Mouse (Mus musculus): ENCODE data around the gene Gramd1b.

Gramd1b gene

GRCm38 (mm10) chr9:40531027-40531621 is at the start of gene Gramd1b:
Gramd1b (minus strand) TSS chr9:40531383.
- no peak for DNase-seq (ENCODE audit: low read depth)

- DNase-seq (ENCODE audit: low read depth) = no peak
Measured at GRCm38 (mm10) chr9:40578726-40579625, 47.8 kb upstream of the Gramd1b start.

GRCm38 (mm10) chr9:40577132-40577531 is 45.9 kb upstream of the Gramd1b start:
- DNase-seq (ENCODE audit: low read depth) = no peak

GRCm38 (mm10) chr9:40575053-40575985 is 44.1 kb upstream of the Gramd1b start:
- DNase-seq (ENCODE audit: low read depth) = no peak

GRCm38 (mm10) chr9:40571280-40571679 is 40.1 kb upstream of the Gramd1b start:
- DNase-seq (ENCODE audit: low read depth) = no peak

- DNase-seq (ENCODE audit: low read depth) = no peak
Measured at GRCm38 (mm10) chr9:40568070-40568469, 36.9 kb upstream of the Gramd1b start.

GRCm38 (mm10) chr9:40563750-40564149 is 32.6 kb upstream of the Gramd1b start:
- no peak for DNase-seq (ENCODE audit: low read depth)

GRCm38 (mm10) chr9:40559646-40560045 is 28.5 kb upstream of the Gramd1b start:
- no peak for DNase-seq (ENCODE audit: low read depth)

GRCm38 (mm10) chr9:40557796-40558195 is 26.6 kb upstream of the Gramd1b start:
- DNase-seq (ENCODE audit: low read depth) = no peak

GRCm38 (mm10) chr9:40556396-40556795 is 25.2 kb upstream of the Gramd1b start:
- DNase-seq (ENCODE audit: low read depth) = no peak

- no peak for DNase-seq (ENCODE audit: low read depth)
Measured at GRCm38 (mm10) chr9:40555243-40555642, 24.1 kb upstream of the Gramd1b start.

- DNase-seq (ENCODE audit: low read depth) = no peak
Measured at GRCm38 (mm10) chr9:40547876-40548275, 16.7 kb upstream of the Gramd1b start.

GRCm38 (mm10) chr9:40545193-40545592 is 14.0 kb upstream of the Gramd1b start:
- DNase-seq (ENCODE audit: low read depth) = no peak

- no peak for DNase-seq (ENCODE audit: low read depth)
Measured at GRCm38 (mm10) chr9:40539588-40540140, 8.5 kb upstream of the Gramd1b start.

GRCm38 (mm10) chr9:40537708-40538105 is 6.5 kb upstream of the Gramd1b start:
- DNase-seq (ENCODE audit: low read depth) = no peak

GRCm38 (mm10) chr9:40537044-40537707 is 6.0 kb upstream of the Gramd1b start:
- DNase-seq (ENCODE audit: low read depth) = peak; percentile 40

- no peak for DNase-seq (ENCODE audit: low read depth)
Measured at GRCm38 (mm10) chr9:40530536-40530935, 647 bp downstream of the Gramd1b start.

GRCm38 (mm10) chr9:40528733-40529132 is 2.5 kb downstream of the Gramd1b start:
- DNase-seq (ENCODE audit: low read depth) = no peak

GRCm38 (mm10) chr9:40526928-40527327 is 4.3 kb downstream of the Gramd1b start:
- no peak for DNase-seq (ENCODE audit: low read depth)

- DNase-seq (ENCODE audit: low read depth) = no peak
Measured at GRCm38 (mm10) chr9:40522156-40522555, 9.0 kb downstream of the Gramd1b start.

GRCm38 (mm10) chr9:40521097-40521496 is 10.1 kb downstream of the Gramd1b start:
- DNase-seq (ENCODE audit: low read depth) = no peak

Data from induced T-regulatory cell, adult 2 months (primary cell).